Mouse (Mus musculus): ENCODE measurements around the gene Ntn4. TPM values are rescaled to one million over a fixed set of nuclear protein-coding genes. Genes with fewer than 3 reads are reported as not detected.

Gene Ntn4
- total and polyA plus RNA-seq, 3 experiments: 7.4 to 14.9 (median 14.0) TPM

- no peaks in the 10 kb centered on the region for H3K79me2 ChIP-seq (replicated peaks; ENCODE audit: control insufficient read depth, insufficient read depth, low read length)
- no peaks in the 10 kb centered on the region for H3K36me3 ChIP-seq (ENCODE audit: control insufficient read depth, insufficient read depth, low read length)
- WGBS: 69% methylated on average over 8 of the region's 8 CpGs
- TF ChIP-seq EP300 (IDR thresholded peaks at IDR 0.05; ENCODE audit: insufficient read depth, low read depth, low read length): no peak
- TF ChIP-seq CTCF (IDR thresholded peaks at IDR 0.05): no peak
- TF ChIP-seq POLR2A (IDR thresholded peaks at IDR 0.05; ENCODE audit: insufficient read depth, low read depth, low read length): no peak
- intact Hi-C loops (cut with DNase I): loop anchor here (5.0 kb wide), 1 partner anchor 147 kb away; no protein-coding TSS in a partner anchor
- no peak overlapping the region for H3K9ac ChIP-seq (ENCODE audit: low read depth, low read length)
- no peaks in the 10 kb centered on the region for H3K27me3 ChIP-seq (ENCODE audit: control insufficient read depth, insufficient read depth, low read length)
- DNase-seq: no peak
- H3K4me1 ChIP-seq (ENCODE audit: control insufficient read depth, insufficient read depth, low read length): 0 out of 2 replicates have a peak, but pooled peaks cover 1% of the 10 kb centered on the region
- no peak overlapping the region for H3K4me3 ChIP-seq
- no peak overlapping the region for H3K27ac ChIP-seq
Measured at GRCm38 (mm10) chr10:93614850-93615249, 25.6 kb upstream of the Ntn4 start.

GRCm38 (mm10) chr10:93620438-93621179, 19.9 kb upstream of the Ntn4 start:
- intact Hi-C loops (cut with DNase I): no loop called here
- H3K9ac ChIP-seq (ENCODE audit: low read depth, low read length): no peak overlapping the region
- H3K27ac ChIP-seq: no peak overlapping the region
- no peak overlapping the region for H3K4me3 ChIP-seq
- no peaks in the 10 kb centered on the region for H3K79me2 ChIP-seq (replicated peaks; ENCODE audit: control insufficient read depth, insufficient read depth, low read length)
- TF ChIP-seq POLR2A (IDR thresholded peaks at IDR 0.05; ENCODE audit: insufficient read depth, low read depth, low read length) (no peak), EP300 (IDR thresholded peaks at IDR 0.05; ENCODE audit: insufficient read depth, low read depth, low read length) (no peak), CTCF (IDR thresholded peaks at IDR 0.05) (no peak)
- 44% methylated on average over 7 of the region's 7 CpGs for WGBS
- H3K27me3 ChIP-seq (ENCODE audit: control insufficient read depth, insufficient read depth, low read length): no peaks in the 10 kb centered on the region
- peak in 1 of 2 experiments; percentile 30 for DNase-seq
- H3K4me1 ChIP-seq (ENCODE audit: control insufficient read depth, insufficient read depth, low read length): no peaks in the 10 kb centered on the region
- H3K36me3 ChIP-seq (ENCODE audit: control insufficient read depth, insufficient read depth, low read length): no peaks in the 10 kb centered on the region

DNA sequence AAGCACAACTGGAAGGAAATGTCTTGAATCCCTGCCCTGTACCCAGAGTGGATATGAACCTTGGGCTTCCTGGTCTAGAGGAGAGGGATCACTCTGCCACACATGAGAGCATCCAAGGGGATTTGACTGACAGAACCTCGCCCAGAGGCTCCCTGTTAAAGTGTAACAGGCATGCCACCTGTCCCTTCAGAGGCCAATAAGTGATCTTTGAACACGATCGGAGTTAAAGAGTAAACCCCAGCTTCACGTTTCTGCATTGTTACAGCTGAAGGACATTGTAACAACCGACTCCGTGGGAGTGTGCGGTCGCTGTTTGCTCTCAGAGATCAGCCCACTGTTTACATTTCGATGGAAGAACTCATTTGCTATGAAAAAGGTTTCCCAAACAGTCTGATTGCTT, 16.8 kb upstream of the Ntn4 start:
- 69% methylated on average over 9 of the region's 9 CpGs for WGBS
- H3K27ac ChIP-seq: no peak overlapping the region
- no peaks in the 10 kb centered on the region for H3K79me2 ChIP-seq (replicated peaks; ENCODE audit: control insufficient read depth, insufficient read depth, low read length)
- H3K4me3 ChIP-seq: no peak overlapping the region
- TF ChIP-seq EP300 (IDR thresholded peaks at IDR 0.05; ENCODE audit: insufficient read depth, low read depth, low read length) (no peak), CTCF (IDR thresholded peaks at IDR 0.05) (no peak), POLR2A (IDR thresholded peaks at IDR 0.05; ENCODE audit: insufficient read depth, low read depth, low read length) (no peak)
- H3K4me1 ChIP-seq (ENCODE audit: control insufficient read depth, insufficient read depth, low read length): no peaks in the 10 kb centered on the region
- no peak for DNase-seq
- H3K9ac ChIP-seq (ENCODE audit: low read depth, low read length): no peak overlapping the region
- no peaks in the 10 kb centered on the region for H3K36me3 ChIP-seq (ENCODE audit: control insufficient read depth, insufficient read depth, low read length)
- intact Hi-C loops (cut with DNase I): no loop called here
- H3K27me3 ChIP-seq (ENCODE audit: control insufficient read depth, insufficient read depth, low read length): no peaks in the 10 kb centered on the region

DNA sequence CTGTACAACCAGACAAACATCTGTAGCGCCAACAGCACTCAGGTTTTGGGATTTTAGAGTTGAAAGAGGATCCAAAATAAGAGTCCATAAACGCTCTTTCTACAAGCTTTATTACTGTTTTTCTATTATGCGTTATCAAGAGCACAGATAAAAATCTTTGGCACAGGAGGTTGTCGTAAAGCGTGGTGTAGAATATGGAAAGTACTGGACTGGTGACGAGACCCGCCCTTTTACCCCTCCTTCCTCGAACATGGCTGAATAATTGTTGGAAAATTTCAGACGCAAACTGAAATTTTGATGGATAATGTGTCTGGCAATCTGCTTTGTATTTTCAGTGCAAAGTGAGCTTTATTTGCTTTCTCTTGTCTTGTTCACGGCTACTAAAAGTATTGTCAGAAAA, 16.3 kb upstream of the Ntn4 start:
- Histone ChIP-seq H3K27me3 (ENCODE audit: control insufficient read depth, insufficient read depth, low read length) (no peaks in the 10 kb centered on the region), H3K79me2 (replicated peaks; ENCODE audit: control insufficient read depth, insufficient read depth, low read length) (no peaks in the 10 kb centered on the region), H3K4me3 (no peak overlapping the region), H3K4me1 (ENCODE audit: control insufficient read depth, insufficient read depth, low read length) (no peaks in the 10 kb centered on the region), H3K36me3 (ENCODE audit: control insufficient read depth, insufficient read depth, low read length) (no peaks in the 10 kb centered on the region), H3K27ac (no peak overlapping the region), H3K9ac (ENCODE audit: low read depth, low read length) (no peak overlapping the region)
- no peak for DNase-seq
- TF ChIP-seq CTCF (IDR thresholded peaks at IDR 0.05) (no peak), EP300 (IDR thresholded peaks at IDR 0.05; ENCODE audit: insufficient read depth, low read depth, low read length) (no peak), POLR2A (IDR thresholded peaks at IDR 0.05; ENCODE audit: insufficient read depth, low read depth, low read length) (no peak)
- intact Hi-C loops (cut with DNase I): no loop called here
- 80% methylated on average over 10 of the region's 10 CpGs for WGBS

DNA sequence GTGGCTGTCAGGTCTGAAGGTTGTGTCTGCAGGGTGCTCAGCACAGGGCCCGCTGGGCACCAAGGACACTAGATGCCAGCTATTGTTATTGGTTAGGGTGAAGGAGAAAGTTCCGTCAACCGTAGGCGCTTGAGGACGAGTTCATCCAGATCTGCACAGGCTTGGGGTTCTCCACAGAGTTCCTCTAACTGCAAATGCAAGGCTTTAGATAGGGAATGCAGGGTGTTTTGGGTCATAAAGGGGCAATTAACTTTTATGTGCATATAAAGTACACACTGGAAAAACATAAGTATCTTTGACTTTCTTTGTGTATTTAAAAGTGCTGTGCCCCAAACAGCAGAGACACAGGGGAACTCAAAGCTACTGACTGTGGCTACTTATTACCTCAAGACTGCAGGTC, 10.2 kb upstream of the Ntn4 start:
- no peak overlapping the region for H3K4me3 ChIP-seq
- H3K79me2 ChIP-seq (replicated peaks; ENCODE audit: control insufficient read depth, insufficient read depth, low read length): no peaks in the 10 kb centered on the region
- no peaks in the 10 kb centered on the region for H3K4me1 ChIP-seq (ENCODE audit: control insufficient read depth, insufficient read depth, low read length)
- DNase-seq: no peak
- no peaks in the 10 kb centered on the region for H3K36me3 ChIP-seq (ENCODE audit: control insufficient read depth, insufficient read depth, low read length)
- H3K27ac ChIP-seq: no peak overlapping the region
- 97% methylated on average over 5 of the region's 5 CpGs for WGBS
- intact Hi-C loops (cut with DNase I): no loop called here
- TF ChIP-seq POLR2A (IDR thresholded peaks at IDR 0.05; ENCODE audit: insufficient read depth, low read depth, low read length): no peak
- TF ChIP-seq EP300 (IDR thresholded peaks at IDR 0.05; ENCODE audit: insufficient read depth, low read depth, low read length): no peak
- TF ChIP-seq CTCF (IDR thresholded peaks at IDR 0.05): no peak
- no peaks in the 10 kb centered on the region for H3K27me3 ChIP-seq (ENCODE audit: control insufficient read depth, insufficient read depth, low read length)
- no peak overlapping the region for H3K9ac ChIP-seq (ENCODE audit: low read depth, low read length)

- Histone ChIP-seq H3K79me2 (replicated peaks; ENCODE audit: control insufficient read depth, insufficient read depth, low read length) (no peaks in the 10 kb centered on the region), H3K4me3 (no peak overlapping the region), H3K4me1 (ENCODE audit: control insufficient read depth, insufficient read depth, low read length) (no peaks in the 10 kb centered on the region), H3K27ac (no peak overlapping the region), H3K36me3 (ENCODE audit: control insufficient read depth, insufficient read depth, low read length) (no peaks in the 10 kb centered on the region), H3K27me3 (ENCODE audit: control insufficient read depth, insufficient read depth, low read length) (no peaks in the 10 kb centered on the region), H3K9ac (ENCODE audit: low read depth, low read length) (no peak overlapping the region)
- 80% methylated on average over 4 of the region's 4 CpGs for WGBS
- DNase-seq: no peak
- TF ChIP-seq POLR2A (IDR thresholded peaks at IDR 0.05; ENCODE audit: insufficient read depth, low read depth, low read length): no peak
- no peak for TF ChIP-seq CTCF (IDR thresholded peaks at IDR 0.05)
- no peak for TF ChIP-seq EP300 (IDR thresholded peaks at IDR 0.05; ENCODE audit: insufficient read depth, low read depth, low read length)
- intact Hi-C loops (cut with DNase I): no loop called here
Measured at GRCm38 (mm10) chr10:93632086-93632485, 8.4 kb upstream of the Ntn4 start.
